Mouse (Mus musculus): Measurements from ENCODE around the gene Gm3106. TPM values are rescaled to one million over a fixed set of nuclear protein-coding genes. Genes with fewer than 3 reads are reported as not detected.
"Not testable (repeated sequence)": the region's sequence is repeated elsewhere in the genome, so short reads cannot be mapped to it uniquely, and the experiment has no call there.

Gene Gm3106
- not detected in 2 replicates for polyA plus RNA-seq (2014; fragmentation: Nextera tagmentation; extraction: Ambion mirVana)

- no CpG with 5 or more reads among the region's 2 CpGs for WGBS
- not testable (repeated sequence) for ATAC-seq (ENCODE audit: low FRiP score); H3K36me3 ChIP-seq (ENCODE audit: control insufficient read depth, insufficient read depth, low read length); H3K27ac ChIP-seq (ENCODE audit: low read depth, low read length); H3K9ac ChIP-seq (ENCODE audit: low read length); DNase-seq (ENCODE audit: low spot score, missing footprints); H3K9me3 ChIP-seq (ENCODE audit: control insufficient read depth, low read length); H3K4me1 ChIP-seq (ENCODE audit: control insufficient read depth, insufficient read depth, low read length); H3K4me2 ChIP-seq; H3K27me3 ChIP-seq (ENCODE audit: control insufficient read depth, insufficient read depth, low read length); H3K4me3 ChIP-seq (ENCODE audit: low read depth, low read length)
These were observed at the start of gene Gm3106 for GRCm38 (mm10) chr5:94217705-94218104. Gm3106 (plus strand) TSS chr5:94218005.

Other genes starting within 250 kb of the Gm3106 start
- gene BC061212, start 147.5 kb upstream of the Gm3106 start, polyA plus RNA-seq (2014; fragmentation: Nextera tagmentation; extraction: Ambion mirVana): not detected in 2 replicates
- gene Gm6351, start 141.6 kb upstream of the Gm3106 start, polyA plus RNA-seq (2014; fragmentation: Nextera tagmentation; extraction: Ambion mirVana): not detected in 2 replicates
- gene A430089I19Rik, start 88.8 kb downstream of the Gm3106 start, polyA plus RNA-seq (2014; fragmentation: Nextera tagmentation; extraction: Ambion mirVana): not detected in 2 replicates
- gene Gm6502, start 96.4 kb downstream of the Gm3106 start, polyA plus RNA-seq (2014; fragmentation: Nextera tagmentation; extraction: Ambion mirVana): not detected in 2 replicates
- gene AA792892, start 121.7 kb downstream of the Gm3106 start, polyA plus RNA-seq (2014; fragmentation: Nextera tagmentation; extraction: Ambion mirVana): not detected in 2 replicates
- gene Gm7682, start 227.8 kb downstream of the Gm3106 start, polyA plus RNA-seq (2014; fragmentation: Nextera tagmentation; extraction: Ambion mirVana): not detected in 2 replicates

All from midbrain, embryonic 11.5 days (tissue).